Mouse (Mus musculus) lung, embryonic 14.5 days (tissue): ENCODE measurements at regions not wholly inside any gene's neighbourhood (a gene's known extent, or its start where the extent isn't known, plus 50 kb on each side); places are given as distances from the start of the nearest gene placed in this dataset.

Experiments
- ATAC-seq: fragments of 200-750 bp; cut with Nextera tagmentation; 2 replicates; pipeline ENCODE4 v1.8.0; 2017; ENCODE audit warnings: mild to moderate bottlenecking, moderate TSS enrichment, moderate library complexity; ENCODE audit not compliant: insufficient read depth
- DNase-seq: peaks from one replicate; pipeline ENCODE4 v3.0.0-alpha.2; 2015
- H3K27ac ChIP-seq: fragments of 300-500 bp; sonication (generic); 2 replicates; pipeline ENCODE4 v1.5.1; 2014; ENCODE audit warnings: low read depth, mild to moderate bottlenecking, moderate library complexity
- H3K27me3 ChIP-seq: fragments of 300-500 bp; sonication (generic); 2 replicates; pipeline ENCODE4 v1.6.1; 2014; ENCODE audit warnings: low read length, control low read depth; ENCODE audit not compliant: insufficient read depth
- H3K36me3 ChIP-seq: fragments of 300-500 bp; sonication (generic); 2 replicates; pipeline ENCODE4 v1.6.1; 2014; ENCODE audit warnings: control low read depth; ENCODE audit not compliant: insufficient read depth
- H3K4me1 ChIP-seq: fragments of 300-500 bp; sonication (generic); 2 replicates; pipeline ENCODE4 v1.6.1; 2014; ENCODE audit warnings: antibody characterized with exemption, control low read depth; ENCODE audit not compliant: insufficient read depth
- H3K4me2 ChIP-seq: fragments of 300-500 bp; sonication (generic); 2 replicates; pipeline ENCODE4 v1.6.1; 2014; ENCODE audit warnings: mild to moderate bottlenecking
- H3K4me3 ChIP-seq: fragments of 300-500 bp; sonication (generic); 2 replicates; pipeline ENCODE4 v1.5.1; 2014; ENCODE audit warnings: low read depth, low read length
- H3K9ac ChIP-seq: fragments of 300-500 bp; sonication (generic); 2 replicates; pipeline ENCODE4 v1.6.1; 2014
- H3K9me3 ChIP-seq: fragments of 300-500 bp; sonication (generic); 2 replicates; pipeline ENCODE4 v1.6.1; 2016; ENCODE audit warnings: low read depth, low read length, control low read depth
- CTCF ChIP-seq: IDR thresholded peaks from 2 replicates; pipeline ENCODE4 v1.5.1; 2016; ENCODE audit warnings: antibody characterized with exemption, low read depth
- WGBS: fragments of 180-500 bp; shearing (Covaris S2); extraction: QIAGEN DNeasy Blood & Tissue Kit; methylation state at CpG from one replicate; pipeline ENCODE4 v1.1.7; 2014; 5-methylcytosine and 5-hydroxymethylcytosine counted together

DNA sequence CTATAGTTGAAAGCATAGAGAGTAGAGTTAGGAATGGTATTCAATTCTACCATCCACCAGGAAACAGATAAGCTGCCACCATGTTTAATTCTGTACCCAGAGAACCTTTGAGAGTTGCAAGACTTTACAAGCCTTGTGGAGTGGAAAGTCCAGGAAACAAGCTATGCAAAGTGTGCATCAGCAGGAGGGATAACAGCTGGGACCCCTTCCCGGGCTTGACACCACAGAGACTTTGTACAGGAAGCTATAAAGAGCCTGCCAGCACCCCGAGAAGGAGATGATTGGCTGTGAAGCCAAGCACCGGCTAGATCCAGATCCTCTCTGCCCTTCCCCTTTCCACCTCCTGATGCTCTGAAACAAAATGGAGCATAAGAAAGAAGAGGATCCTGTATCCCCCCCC lies 188.8 kb downstream of the Sp3 start:
- 50% methylated on average over 3 of the region's 3 CpGs for WGBS
- no peak for TF ChIP-seq CTCF
- ATAC-seq (no peak), DNase-seq (no peak)
- no peaks in the 10 kb centered on the region for H3K36me3 ChIP-seq
- H3K27ac ChIP-seq = no peak overlapping the region
- H3K4me1 ChIP-seq = no peaks in the 10 kb centered on the region
- no peak overlapping the region for H3K4me3 ChIP-seq
- no peak overlapping the region for H3K4me2 ChIP-seq
- no peaks in the 10 kb centered on the region for H3K9me3 ChIP-seq
- H3K27me3 ChIP-seq = no peaks in the 10 kb centered on the region
- no peak overlapping the region for H3K9ac ChIP-seq

- H3K4me2 ChIP-seq = no peak overlapping the region
Measured at GRCm38 (mm10) chr2:72793424-72793823, 186.8 kb downstream of the Sp3 start.

DNA sequence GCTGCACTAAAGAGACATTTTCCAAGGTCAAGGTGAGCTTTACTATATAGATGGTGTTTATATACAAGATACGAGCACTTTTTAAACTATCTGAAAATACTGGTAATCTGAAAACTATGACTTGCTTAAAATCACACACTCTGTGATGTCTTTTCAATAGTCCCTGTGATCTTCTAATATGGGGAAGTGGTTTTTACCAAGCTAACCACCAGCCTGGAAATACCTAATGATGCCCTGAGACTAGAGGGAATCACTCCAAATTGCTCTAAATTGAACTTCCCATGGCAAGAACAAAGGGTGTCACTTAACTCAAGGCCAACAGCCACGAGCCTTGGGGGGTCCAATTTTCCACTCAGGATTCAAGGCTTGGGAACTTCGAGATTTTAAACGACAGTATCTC lies 185.7 kb downstream of the Sp3 start:
- 69% methylated on average over 4 of the region's 4 CpGs for WGBS
- H3K36me3 ChIP-seq = no peaks in the 10 kb centered on the region
- H3K4me1 ChIP-seq = no peaks in the 10 kb centered on the region
- TF ChIP-seq CTCF = no peak
- ATAC-seq = no peak
- H3K9ac ChIP-seq = no peak overlapping the region
- no peaks in the 10 kb centered on the region for H3K27me3 ChIP-seq
- no peak overlapping the region for H3K4me3 ChIP-seq
- no peak overlapping the region for H3K27ac ChIP-seq
- no peak overlapping the region for H3K4me2 ChIP-seq
- no peaks in the 10 kb centered on the region for H3K9me3 ChIP-seq
- no peak for DNase-seq

More at GRCm38 (mm10) chr2:72793424-72793823, 186.8 kb downstream of the Sp3 start:
- Histone ChIP-seq H3K9me3 (no peaks in the 10 kb centered on the region), H3K4me1 (no peaks in the 10 kb centered on the region), H3K36me3 (no peaks in the 10 kb centered on the region), H3K27ac (peak overlapping the region; percentile 27; the same call in 1 of the 2 replicates), H3K9ac (no peak overlapping the region), H3K27me3 (no peaks in the 10 kb centered on the region), H3K4me3 (no peak overlapping the region)
- ATAC-seq (no peak; the same call in 1 of the 2 replicates), DNase-seq (peak; percentile 61)
- TF ChIP-seq CTCF = no peak
- WGBS = 21% methylated on average over 10 of the region's 10 CpGs

DNA sequence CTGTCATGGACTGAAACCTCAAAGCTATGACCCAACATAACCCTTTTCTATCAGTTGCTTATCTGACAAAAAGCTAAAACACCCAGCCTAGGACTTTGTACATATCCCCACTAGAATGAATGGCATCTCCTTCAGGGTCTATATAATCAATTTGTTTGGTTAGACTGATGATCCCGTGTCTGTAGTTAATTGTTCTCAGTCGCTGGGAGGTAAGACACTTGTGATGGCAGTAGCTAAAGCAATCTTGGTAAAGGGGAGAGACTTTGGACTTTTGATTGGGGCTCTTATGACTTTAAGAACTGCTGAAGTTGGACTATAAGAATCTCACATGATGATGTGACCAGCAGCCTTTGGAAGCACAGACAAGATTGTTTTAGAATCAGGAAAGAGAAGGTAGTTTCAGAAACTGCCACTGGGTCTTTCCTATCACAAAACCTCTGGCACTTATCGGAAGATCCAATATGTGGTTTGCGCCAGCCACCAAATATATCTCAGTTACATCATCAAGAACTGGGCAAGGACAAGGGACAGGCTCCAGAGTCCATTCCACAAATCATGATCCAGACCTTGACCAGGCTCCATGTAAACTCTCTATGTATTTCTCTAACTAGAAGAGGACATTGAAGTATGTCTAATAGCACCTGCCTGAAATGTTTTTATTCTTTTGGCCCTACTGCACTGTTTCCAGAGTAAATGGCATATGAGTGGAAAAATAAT lies 183.1 kb downstream of the Sp3 start:
- no peaks in the 10 kb centered on the region for H3K9me3 ChIP-seq

DNA sequence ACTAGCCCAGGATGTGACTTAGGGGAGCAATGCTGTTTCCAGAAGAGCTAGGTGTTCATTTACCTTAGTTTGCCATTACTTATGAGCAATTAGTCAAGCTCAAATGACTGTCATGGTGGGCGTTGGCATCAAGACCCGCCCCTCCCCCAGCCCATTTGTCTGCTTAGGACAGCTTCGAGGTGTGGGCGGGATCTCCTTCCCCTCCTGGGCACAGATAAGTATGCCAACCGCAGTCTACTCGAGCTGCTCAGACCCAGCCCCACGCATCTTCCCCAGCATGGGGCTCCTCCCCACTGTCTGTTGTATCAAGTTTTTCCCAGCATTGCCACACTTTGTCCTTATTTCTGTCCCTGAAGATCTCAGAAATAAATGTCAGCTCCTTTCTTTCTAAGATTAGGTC lies 179.6 kb downstream of the Sp3 start:
- WGBS = 46% methylated on average over 7 of the region's 7 CpGs
- Histone ChIP-seq H3K4me1 (no peaks in the 10 kb centered on the region), H3K9ac (no peak overlapping the region), H3K27ac (no peak overlapping the region), H3K9me3 (no peaks in the 10 kb centered on the region), H3K27me3 (no peaks in the 10 kb centered on the region), H3K4me3 (no peak overlapping the region), H3K36me3 (no peaks in the 10 kb centered on the region), H3K4me2 (no peak overlapping the region)
- TF ChIP-seq CTCF = no peak
- ATAC-seq = no peak
- DNase-seq = no peak

More for the DNA sequence above, 183.1 kb downstream of the Sp3 start:
- Histone ChIP-seq H3K27me3 (no peaks in the 10 kb centered on the region), H3K4me2 (no peak overlapping the region), H3K27ac (no peak overlapping the region), H3K36me3 (no peaks in the 10 kb centered on the region), H3K4me3 (no peak overlapping the region), H3K4me1 (no peaks in the 10 kb centered on the region), H3K9ac (no peak overlapping the region)
- TF ChIP-seq CTCF = no peak
- DNase-seq (no peak), ATAC-seq (no peak)
- WGBS = 72% methylated on average over 4 of the region's 4 CpGs

DNA sequence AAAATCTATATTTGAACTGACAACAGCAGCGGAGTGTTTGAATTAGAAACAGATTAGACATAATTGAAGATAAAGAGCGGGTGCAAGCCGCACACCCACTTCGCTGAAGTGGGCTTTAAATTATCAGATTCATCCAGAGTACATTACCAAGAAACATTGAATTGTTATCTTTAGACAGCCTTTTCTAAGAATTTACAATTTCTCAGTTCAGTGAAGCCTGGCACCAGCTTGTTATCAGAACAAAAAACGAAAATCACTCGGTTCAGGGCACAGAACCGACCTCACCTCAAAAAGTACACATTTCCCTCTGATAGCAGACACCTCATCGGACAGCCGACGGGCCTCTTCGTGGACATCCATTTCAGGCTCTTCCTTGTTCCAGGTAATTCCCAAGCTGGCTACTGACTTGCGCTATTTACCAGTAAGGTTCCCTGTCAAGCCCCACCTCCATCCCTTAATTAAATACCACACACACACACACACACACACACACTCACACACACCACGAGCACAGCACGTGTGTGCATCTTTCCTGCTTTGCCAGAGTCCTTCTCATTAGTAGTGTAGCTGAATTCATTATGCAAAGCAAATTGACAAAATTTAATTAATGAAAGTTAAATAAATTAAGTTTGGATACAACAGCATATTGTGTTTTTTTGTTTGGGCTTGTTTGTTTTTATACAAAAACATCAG lies 166.8 kb downstream of the Sp3 start:
- Histone ChIP-seq H3K4me3 (no peak overlapping the region), H3K36me3 (no peaks in the 10 kb centered on the region), H3K27me3 (peaks cover 7% of the 10 kb centered on the region; the same call in 1 of the 2 replicates), H3K4me1 (no peaks in the 10 kb centered on the region), H3K27ac (no peak overlapping the region), H3K9me3 (no peaks in the 10 kb centered on the region; the same call in 1 of the 2 replicates), H3K4me2 (no peak overlapping the region), H3K9ac (no peak overlapping the region)
- 41% methylated on average over 14 of the region's 14 CpGs for WGBS
- DNase-seq (no peak), ATAC-seq (no peak)
- no peak for TF ChIP-seq CTCF

GRCm38 (mm10) chr2:72825251-72825650 lies 155.0 kb downstream of the Sp3 start:
- Histone ChIP-seq H3K27ac (no peak overlapping the region), H3K4me3 (no peak overlapping the region), H3K27me3 (no peaks in the 10 kb centered on the region), H3K9ac (no peak overlapping the region), H3K9me3 (no peaks in the 10 kb centered on the region), H3K36me3 (no peaks in the 10 kb centered on the region), H3K4me1 (no peaks in the 10 kb centered on the region), H3K4me2 (no peak overlapping the region)
- TF ChIP-seq CTCF = no peak
- ATAC-seq (no peak), DNase-seq (peak; percentile 32)
- 70% methylated on average over 4 of the region's 4 CpGs for WGBS
